Mouse (Mus musculus) granulocyte monocyte progenitor cell, adult 5-6 weeks (primary cell): ENCODE data around the gene Ch25h. TPM values are rescaled to one million over a fixed set of nuclear protein-coding genes. Genes with fewer than 3 reads are reported as not detected.

ENCODE experiments used
- ATAC-seq: replicated peaks from 2 replicates; pipeline ENCODE4 v1.8.0; 2016; ENCODE audit warnings: mild to moderate bottlenecking, moderate TSS enrichment, inconsistent platforms; ENCODE audit not compliant: poor library complexity, severe bottlenecking
- total RNA-seq, 2 experiments: library from RNA; stranded (forward) in 1 of 2; stranded (reverse) in 1 of 2; fragments of 200-712, 200-1000 nt in 1 of 2; fragments of >200 nt in 1 of 2; fragmentation: Nextera tagmentation in 1 of 2; gene quantifications; 2 replicates each; pipeline ENCODE4 v1.2.3; 2014 to 2017

Gene Ch25h
- total RNA-seq, 2 experiments from 2014 or later: not detected

- peak; percentile 70 for ATAC-seq
Measured at GRCm38 (mm10) chr19:34474228-34474990, 555 bp downstream of the Ch25h start.

DNA sequence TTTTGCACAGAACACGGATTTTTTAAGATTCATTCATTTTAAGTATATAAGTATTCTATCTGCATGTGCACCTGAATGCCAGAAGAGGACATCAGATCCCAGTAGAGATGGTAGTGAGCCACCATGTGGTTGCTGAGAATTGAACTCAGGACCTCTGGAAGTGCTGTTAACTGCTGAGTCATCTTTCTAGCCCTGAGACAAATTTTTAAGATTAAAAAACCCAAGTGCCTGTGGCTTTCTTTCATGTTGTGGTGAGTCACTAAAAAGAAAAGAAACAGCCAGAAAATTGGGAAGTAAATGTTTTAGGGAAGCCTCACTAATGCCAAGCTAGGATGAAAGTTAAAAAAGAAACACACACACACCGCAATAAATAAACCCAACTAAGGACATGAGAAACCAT lies 3.3 kb downstream of the Ch25h start:
- peak; percentile 27; the same call in 1 of the 2 replicates for ATAC-seq

DNA sequence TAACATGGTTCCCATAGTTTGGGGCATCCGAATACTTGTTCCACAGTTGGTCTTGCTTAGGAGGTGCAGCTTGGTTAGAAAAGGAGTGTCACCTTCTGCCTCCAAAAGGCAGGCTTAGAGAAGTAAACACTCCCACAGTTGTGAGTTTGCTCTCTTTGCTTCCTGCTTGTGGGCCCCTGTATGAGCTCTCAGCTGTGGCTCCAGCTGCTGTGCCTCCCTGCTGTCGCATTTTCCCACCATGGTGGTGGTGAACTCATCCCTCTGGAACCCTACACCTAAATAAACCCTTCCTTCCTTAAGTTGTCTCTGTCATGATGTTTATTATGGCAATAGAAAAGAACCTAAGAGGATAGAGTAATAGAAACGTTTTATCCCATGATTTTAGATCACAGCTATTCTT lies 6.2 kb downstream of the Ch25h start:
- no peak for ATAC-seq

DNA sequence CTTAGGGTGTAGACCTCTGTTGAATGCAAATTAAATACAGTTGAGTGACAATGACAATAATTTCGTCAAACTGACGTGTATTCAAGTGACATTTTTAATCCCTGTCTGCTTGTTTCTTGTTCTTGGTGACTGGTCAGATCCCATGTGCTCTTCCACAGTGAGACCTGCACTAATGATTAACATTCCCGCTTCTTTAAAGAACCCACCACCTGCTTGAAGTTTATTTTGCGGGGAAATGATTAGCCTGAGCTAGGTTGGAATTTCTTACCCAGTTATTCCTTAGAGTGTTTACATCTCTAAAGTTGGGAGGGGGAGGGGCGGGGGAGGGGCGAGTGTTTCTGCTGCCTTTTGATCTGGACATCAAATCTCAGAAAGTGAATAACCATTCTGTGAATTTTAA lies 6.7 kb downstream of the Ch25h start:
- ATAC-seq: no peak

- ATAC-seq: peak; percentile 75
Measured at GRCm38 (mm10) chr19:34464453-34464852, 10.5 kb downstream of the Ch25h start.

DNA sequence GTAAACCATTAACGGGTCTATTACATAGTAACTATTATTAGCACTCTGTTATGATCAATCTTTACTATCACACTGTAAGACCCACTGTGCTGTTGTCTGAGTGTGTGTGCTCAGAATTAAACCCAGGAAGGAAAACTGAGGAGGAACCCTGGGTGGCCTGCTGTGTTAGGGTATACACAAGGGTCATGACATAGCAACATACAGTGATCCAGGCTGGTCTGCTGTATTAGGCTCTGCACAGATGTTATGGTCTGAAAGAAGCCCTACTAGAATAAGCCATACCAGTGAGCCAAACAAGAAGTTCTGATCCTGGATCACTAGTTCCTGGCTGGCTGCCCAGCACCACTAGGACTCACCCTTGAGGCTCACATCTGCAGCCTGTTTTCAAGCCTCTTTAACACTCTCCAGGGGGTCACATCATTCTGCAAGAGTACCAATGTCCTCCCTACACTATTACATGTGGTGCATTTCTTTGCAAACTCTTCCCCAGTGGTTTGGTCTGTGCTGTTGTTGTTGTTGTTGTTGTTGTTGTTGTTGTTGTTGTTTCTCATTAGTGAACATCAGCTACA lies 13.4 kb downstream of the Ch25h start:
- no peak for ATAC-seq

GRCm38 (mm10) chr19:34450784-34451370 lies 24.1 kb downstream of the Ch25h start:
- no peak for ATAC-seq

GRCm38 (mm10) chr19:34448851-34449250 lies 26.1 kb downstream of the Ch25h start:
- ATAC-seq: no peak

DNA sequence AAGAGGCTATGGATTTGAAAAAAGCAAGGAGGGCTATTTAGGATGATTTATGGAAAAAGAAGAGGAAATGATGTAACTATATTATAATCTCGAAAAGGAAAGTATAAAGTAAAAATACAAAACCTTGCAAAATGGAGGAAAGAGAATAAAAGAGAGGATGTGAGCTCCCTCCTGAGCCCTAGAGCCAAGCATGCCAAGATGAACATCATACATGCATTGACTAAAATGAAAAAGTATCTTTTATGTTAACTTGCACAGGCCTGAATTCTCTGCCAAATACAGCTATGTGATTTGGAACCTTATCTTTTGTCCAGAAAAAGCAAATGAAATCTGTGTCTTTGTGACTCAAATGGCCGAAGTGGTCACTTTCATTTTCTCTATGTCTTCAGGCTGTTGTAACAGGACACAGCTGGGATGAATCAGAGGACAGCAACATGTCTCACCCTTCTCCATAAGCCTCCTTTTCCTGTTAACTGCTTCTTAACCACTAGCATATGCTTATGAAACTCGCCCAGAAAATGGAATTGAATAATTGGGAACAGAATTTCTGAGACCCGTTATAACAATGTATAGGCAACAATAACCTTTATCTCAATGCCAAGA lies 29.5 kb downstream of the Ch25h start:
- peak; percentile 67 for ATAC-seq

GRCm38 (mm10) chr19:34444785-34445184 lies 30.2 kb downstream of the Ch25h start:
- ATAC-seq: peak; percentile 73

DNA sequence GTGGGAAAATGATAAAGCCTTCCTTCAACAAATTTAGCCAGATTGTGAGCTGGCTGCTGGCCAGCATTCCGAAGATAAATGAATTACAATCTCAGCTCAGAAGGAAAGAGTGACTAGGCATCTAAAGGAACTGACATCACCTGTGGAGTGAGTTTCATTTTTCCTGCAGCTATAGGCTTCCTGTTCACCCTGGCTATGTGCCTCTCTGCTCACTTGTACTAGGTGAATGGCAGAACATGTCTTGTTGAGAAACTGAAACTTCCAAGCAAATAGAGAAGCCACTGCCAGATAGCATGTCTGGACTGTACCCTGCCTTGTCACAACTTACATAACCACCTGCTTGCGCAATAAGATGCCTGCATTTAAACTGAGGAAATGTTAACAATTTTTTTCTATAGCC lies 33.0 kb downstream of the Ch25h start:
- ATAC-seq: peak; percentile 96

DNA sequence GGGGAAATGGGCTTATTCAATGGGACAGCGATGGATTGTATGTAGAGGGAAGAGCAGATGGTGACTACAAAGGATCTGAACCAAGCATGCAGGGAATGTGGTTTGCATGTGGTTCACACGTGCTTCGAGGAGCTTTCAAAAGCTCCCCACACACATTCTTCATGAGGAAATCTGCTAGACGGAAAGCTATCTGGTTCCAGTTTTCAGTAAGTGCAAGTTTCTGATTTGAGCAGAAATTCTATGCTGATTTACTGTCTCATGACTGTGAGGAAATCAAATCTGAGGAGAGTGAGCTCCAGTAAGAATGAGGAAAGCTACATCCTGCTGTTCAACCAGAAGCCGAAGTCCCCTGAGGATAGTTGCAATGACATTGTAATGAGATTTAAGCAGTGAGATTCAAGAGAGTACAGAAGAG lies 39.8 kb downstream of the Ch25h start:
- ATAC-seq: no peak

- no peak for ATAC-seq
Measured at GRCm38 (mm10) chr19:34431314-34431713, 43.6 kb downstream of the Ch25h start.

DNA sequence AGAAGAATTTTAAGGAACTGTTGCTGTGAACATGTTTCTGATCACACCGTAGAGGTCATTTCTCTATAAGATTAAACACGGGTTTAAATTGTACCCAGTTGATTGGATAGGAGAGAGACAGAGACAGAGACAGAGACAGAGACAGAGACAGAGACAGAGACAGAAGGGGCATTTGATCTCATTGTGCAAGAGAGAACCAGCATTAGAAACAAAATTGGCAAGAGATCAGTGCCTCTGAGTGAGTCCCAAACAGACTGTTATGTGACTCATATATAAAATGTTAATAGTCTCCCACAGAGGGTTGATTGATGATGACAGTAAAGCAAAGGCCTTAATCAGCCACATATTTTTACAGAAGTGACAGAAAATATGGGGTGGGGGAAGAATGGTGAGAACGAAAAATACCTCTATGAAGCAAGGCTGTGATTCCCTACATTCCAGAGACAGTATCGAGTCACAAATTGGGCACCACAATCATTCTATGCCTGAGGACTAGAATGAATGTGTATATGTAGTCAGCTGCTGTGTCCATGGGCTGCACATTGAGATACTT lies 51.1 kb downstream of the Ch25h start:
- no peak for ATAC-seq

Other genes with a start within 250 kb of the Ch25h start
- gene Acta2, start 219.6 kb downstream of the Ch25h start, total RNA-seq (2014; fragmentation: Nextera tagmentation): 2.1 TPM in 1 of 2 replicates, not detected in the other
- gene Acta2, start 219.6 kb downstream of the Ch25h start, total RNA-seq (2017): 0.17 and 0.21 TPM in 2 replicates
- gene Fas, start 184.5 kb downstream of the Ch25h start, total RNA-seq (2014; fragmentation: Nextera tagmentation): 2.7 TPM in 1 of 2 replicates, not detected in the other
- gene Fas, start 184.5 kb downstream of the Ch25h start, total RNA-seq (2017): 0.15 and 3.4 TPM in 2 replicates
- gene Lipa, start 52.3 kb upstream of the Ch25h start, total RNA-seq (2014; fragmentation: Nextera tagmentation): 45.6 and 49.7 TPM in 2 replicates
- gene Lipa, start 52.3 kb upstream of the Ch25h start, total RNA-seq (2017): 31.4 and 33.1 TPM in 2 replicates
- 8.9 and 9.2 TPM in 2 replicates for gene Ifit2, start 75.5 kb upstream of the Ch25h start, total RNA-seq (2014; fragmentation: Nextera tagmentation)
- gene Ifit2, start 75.5 kb upstream of the Ch25h start, total RNA-seq (2017): 17.8 and 19.6 TPM in 2 replicates
- not detected in 2 replicates for gene Ifit3, start 108.4 kb upstream of the Ch25h start, total RNA-seq (2014; fragmentation: Nextera tagmentation)
- gene Ifit3, start 108.4 kb upstream of the Ch25h start, total RNA-seq (2017): 1.1 and 3.5 TPM in 2 replicates
- gene Ifit1bl1, start 126.8 kb upstream of the Ch25h start, total RNA-seq (2014; fragmentation: Nextera tagmentation): not detected in 2 replicates
- 0.46 and 0.56 TPM in 2 replicates for gene Ifit1bl1, start 126.8 kb upstream of the Ch25h start, total RNA-seq (2017)
- gene Ifit3b, start 132.8 kb upstream of the Ch25h start, total RNA-seq (2014; fragmentation: Nextera tagmentation): not detected in 2 replicates
- not detected in 2 replicates for gene Ifit3b, start 132.8 kb upstream of the Ch25h start, total RNA-seq (2017)
- not detected in 2 replicates for gene Ifit1bl2, start 165.6 kb upstream of the Ch25h start, total RNA-seq (2014; fragmentation: Nextera tagmentation)
- gene Ifit1bl2, start 165.6 kb upstream of the Ch25h start, total RNA-seq (2017): 0.04 and 1.3 TPM in 2 replicates
- 0.15 TPM in 1 of 2 replicates, not detected in the other for gene Ifit1, start 165.7 kb upstream of the Ch25h start, total RNA-seq (2014; fragmentation: Nextera tagmentation)
- 0.05 and 0.73 TPM in 2 replicates for gene Ifit1, start 165.7 kb upstream of the Ch25h start, total RNA-seq (2017)